Mouse (Mus musculus): Measurements from ENCODE around the gene Snx20. TPM values are rescaled to one million over a fixed set of nuclear protein-coding genes. Genes with fewer than 3 reads are reported as not detected.

The Snx20 gene
- polyA plus RNA-seq, 1 experiment from 2014 or later = 6.5 TPM

- H3K4me2 ChIP-seq (replicated peaks; ENCODE audit: low read depth, low read length) = no peak overlapping the region
- no peak overlapping the region for H3K27ac ChIP-seq (ENCODE audit: low read length)
- H3K4me3 ChIP-seq (ENCODE audit: low read depth, low read length) = no peak overlapping the region
- ATAC-seq (no peak), DNase-seq (ENCODE audit: low spot score) (no peak)
- no peaks in the 10 kb centered on the region for H3K4me1 ChIP-seq (ENCODE audit: insufficient read depth, low read depth, low read length)
- TF ChIP-seq CTCF (IDR thresholded peaks at IDR 0.05) = no peak
- TF ChIP-seq EP300 (IDR thresholded peaks at IDR 0.05) = no peak
- no peaks in the 10 kb centered on the region for H3K9me3 ChIP-seq (ENCODE audit: low read length)
- no peaks in the 10 kb centered on the region for H3K36me3 ChIP-seq (ENCODE audit: insufficient read depth, low read length)
- H3K27me3 ChIP-seq (replicated peaks; ENCODE audit: insufficient read depth, low read length) = no peaks in the 10 kb centered on the region
- WGBS = 67% methylated on average over 5 of the region's 5 CpGs
- H3K9ac ChIP-seq (replicated peaks; ENCODE audit: low read depth) = no peak overlapping the region
Measured at GRCm38 (mm10) chr8:88673859-88674258, 37.9 kb upstream of the Snx20 start.

GRCm38 (mm10) chr8:88671575-88671974 is 35.6 kb upstream of the Snx20 start:
- TF ChIP-seq EP300 (IDR thresholded peaks at IDR 0.05) (no peak), CTCF (IDR thresholded peaks at IDR 0.05) (no peak)
- Histone ChIP-seq H3K36me3 (ENCODE audit: insufficient read depth, low read length) (no peaks in the 10 kb centered on the region), H3K9me3 (ENCODE audit: low read length) (no peaks in the 10 kb centered on the region), H3K27ac (ENCODE audit: low read length) (no peak overlapping the region), H3K27me3 (replicated peaks; ENCODE audit: insufficient read depth, low read length) (no peaks in the 10 kb centered on the region), H3K9ac (replicated peaks; ENCODE audit: low read depth) (no peak overlapping the region), H3K4me1 (ENCODE audit: insufficient read depth, low read depth, low read length) (no peaks in the 10 kb centered on the region), H3K4me3 (ENCODE audit: low read depth, low read length) (no peak overlapping the region), H3K4me2 (replicated peaks; ENCODE audit: low read depth, low read length) (no peak overlapping the region)
- 76% methylated on average over 10 of the region's 10 CpGs for WGBS
- DNase-seq (ENCODE audit: low spot score) = no peak
- ATAC-seq = no peak

- no peak overlapping the region for H3K4me2 ChIP-seq (replicated peaks; ENCODE audit: low read depth, low read length)
- no peak overlapping the region for H3K4me3 ChIP-seq (ENCODE audit: low read depth, low read length)
- H3K9ac ChIP-seq (replicated peaks; ENCODE audit: low read depth) = no peak overlapping the region
- H3K36me3 ChIP-seq (ENCODE audit: insufficient read depth, low read length) = no peaks in the 10 kb centered on the region
- no peaks in the 10 kb centered on the region for H3K27me3 ChIP-seq (replicated peaks; ENCODE audit: insufficient read depth, low read length)
- 78% methylated on average over 6 of the region's 6 CpGs for WGBS
- TF ChIP-seq EP300 (IDR thresholded peaks at IDR 0.05) (no peak), CTCF (IDR thresholded peaks at IDR 0.05) (no peak)
- H3K27ac ChIP-seq (ENCODE audit: low read length) = no peak overlapping the region
- ATAC-seq (no peak), DNase-seq (ENCODE audit: low spot score) (no peak)
- H3K4me1 ChIP-seq (ENCODE audit: insufficient read depth, low read depth, low read length) = no peaks in the 10 kb centered on the region
- H3K9me3 ChIP-seq (ENCODE audit: low read length) = no peaks in the 10 kb centered on the region
Measured at GRCm38 (mm10) chr8:88670782-88671181, 34.9 kb upstream of the Snx20 start.

- peak; percentile 34 for DNase-seq (ENCODE audit: low spot score)
- Histone ChIP-seq H3K9ac (replicated peaks; ENCODE audit: low read depth) (no peak overlapping the region), H3K4me2 (replicated peaks; ENCODE audit: low read depth, low read length) (no peak overlapping the region), H3K9me3 (ENCODE audit: low read length) (no peaks in the 10 kb centered on the region), H3K27ac (ENCODE audit: low read length) (no peak overlapping the region), H3K27me3 (replicated peaks; ENCODE audit: insufficient read depth, low read length) (0 out of 2 replicates have a peak, but pooled peaks cover 3% of the 10 kb centered on the region), H3K4me1 (ENCODE audit: insufficient read depth, low read depth, low read length) (no peaks in the 10 kb centered on the region), H3K4me3 (ENCODE audit: low read depth, low read length) (no peak overlapping the region), H3K36me3 (ENCODE audit: insufficient read depth, low read length) (no peaks in the 10 kb centered on the region)
- TF ChIP-seq EP300 (IDR thresholded peaks at IDR 0.05) (no peak), CTCF (IDR thresholded peaks at IDR 0.05) (no peak)
- ATAC-seq = peak; percentile 28
- 62% methylated on average over 13 of the region's 14 CpGs for WGBS
Measured at GRCm38 (mm10) chr8:88668400-88669086, 32.6 kb upstream of the Snx20 start.

GRCm38 (mm10) chr8:88666435-88666834 is 30.5 kb upstream of the Snx20 start:
- H3K9me3 ChIP-seq (ENCODE audit: low read length) = no peaks in the 10 kb centered on the region
- no peak overlapping the region for H3K27ac ChIP-seq (ENCODE audit: low read length)
- H3K36me3 ChIP-seq (ENCODE audit: insufficient read depth, low read length) = no peaks in the 10 kb centered on the region
- WGBS = 35% methylated on average over 1 of the region's 1 CpGs
- no peak overlapping the region for H3K4me3 ChIP-seq (ENCODE audit: low read depth, low read length)
- TF ChIP-seq CTCF (IDR thresholded peaks at IDR 0.05) (no peak), EP300 (IDR thresholded peaks at IDR 0.05) (no peak)
- H3K4me1 ChIP-seq (ENCODE audit: insufficient read depth, low read depth, low read length) = no peaks in the 10 kb centered on the region
- H3K9ac ChIP-seq (replicated peaks; ENCODE audit: low read depth) = no peak overlapping the region
- no peak overlapping the region for H3K4me2 ChIP-seq (replicated peaks; ENCODE audit: low read depth, low read length)
- 0 out of 2 replicates have a peak, but pooled peaks cover 3% of the 10 kb centered on the region for H3K27me3 ChIP-seq (replicated peaks; ENCODE audit: insufficient read depth, low read length)
- ATAC-seq = peak; percentile 62
- DNase-seq (ENCODE audit: low spot score) = peak; percentile 55

- Histone ChIP-seq H3K9ac (replicated peaks; ENCODE audit: low read depth) (no peak overlapping the region), H3K4me3 (ENCODE audit: low read depth, low read length) (no peak overlapping the region), H3K4me1 (ENCODE audit: insufficient read depth, low read depth, low read length) (no peaks in the 10 kb centered on the region), H3K27ac (ENCODE audit: low read length) (no peak overlapping the region), H3K4me2 (replicated peaks; ENCODE audit: low read depth, low read length) (no peak overlapping the region), H3K27me3 (replicated peaks; ENCODE audit: insufficient read depth, low read length) (0 out of 2 replicates have a peak, but pooled peaks cover 3% of the 10 kb centered on the region), H3K36me3 (ENCODE audit: insufficient read depth, low read length) (no peaks in the 10 kb centered on the region), H3K9me3 (ENCODE audit: low read length) (no peaks in the 10 kb centered on the region)
- TF ChIP-seq EP300 (IDR thresholded peaks at IDR 0.05) (no peak), CTCF (IDR thresholded peaks at IDR 0.05) (no peak)
- DNase-seq (ENCODE audit: low spot score) (no peak), ATAC-seq (no peak)
- 74% methylated on average over 19 of the region's 19 CpGs for WGBS
Measured at GRCm38 (mm10) chr8:88664947-88665346, 29.0 kb upstream of the Snx20 start.

All from lung, postnatal 0 days (tissue).